Mouse (Mus musculus): ENCODE data around the gene Wdr73. TPM values are rescaled to one million over a fixed set of nuclear protein-coding genes. Genes with fewer than 3 reads are reported as not detected.

Gene Wdr73
- polyA plus RNA-seq, 1 experiment from 2014 or later, result 9.3 TPM

GRCm38 (mm10) chr7:80845621-80846279 is 55.3 kb downstream of the Wdr73 start:
- H3K27me3 ChIP-seq (replicated peaks; ENCODE audit: control insufficient read depth, insufficient read depth, low read length), result no peaks in the 10 kb centered on the region
- H3K9me3 ChIP-seq (ENCODE audit: control insufficient read depth), result no peaks in the 10 kb centered on the region
- TF ChIP-seq CTCF (IDR thresholded peaks at IDR 0.05; ENCODE audit: low read depth), result no peak
- WGBS, result 57% methylated on average over 15 of the region's 15 CpGs
- H3K36me3 ChIP-seq (ENCODE audit: control insufficient read depth, insufficient read depth), result no peaks in the 10 kb centered on the region
- H3K4me1 ChIP-seq (replicated peaks; ENCODE audit: control insufficient read depth, insufficient read depth, low read length), result no peaks in the 10 kb centered on the region; the same call in 1 of the 2 replicates
- ATAC-seq, result no peak
- no peak overlapping the region for H3K27ac ChIP-seq (ENCODE audit: low read depth, low read length)
- no peak overlapping the region for H3K4me3 ChIP-seq (ENCODE audit: low read depth, low read length)
- H3K9ac ChIP-seq (ENCODE audit: low read depth, low read length), result no peak overlapping the region
- no peak overlapping the region for H3K4me2 ChIP-seq (replicated peaks; ENCODE audit: low read depth)

- no peak for ATAC-seq
- no peaks in the 10 kb centered on the region for H3K27me3 ChIP-seq (replicated peaks; ENCODE audit: control insufficient read depth, insufficient read depth, low read length)
- H3K9me3 ChIP-seq (ENCODE audit: control insufficient read depth), result no peaks in the 10 kb centered on the region
- H3K9ac ChIP-seq (ENCODE audit: low read depth, low read length), result no peak overlapping the region
- H3K27ac ChIP-seq (ENCODE audit: low read depth, low read length), result no peak overlapping the region
- no peak overlapping the region for H3K4me3 ChIP-seq (ENCODE audit: low read depth, low read length)
- H3K4me1 ChIP-seq (replicated peaks; ENCODE audit: control insufficient read depth, insufficient read depth, low read length), result peaks cover 4% of the 10 kb centered on the region; the same call in 1 of the 2 replicates
- no peak for TF ChIP-seq CTCF (IDR thresholded peaks at IDR 0.05; ENCODE audit: low read depth)
- H3K36me3 ChIP-seq (ENCODE audit: control insufficient read depth, insufficient read depth), result no peaks in the 10 kb centered on the region
- H3K4me2 ChIP-seq (replicated peaks; ENCODE audit: low read depth), result no peak overlapping the region
- WGBS, result 97% methylated on average over 12 of the region's 12 CpGs
These were observed 56.4 kb downstream of the Wdr73 start for GRCm38 (mm10) chr7:80844691-80845090.

- Histone ChIP-seq H3K27ac (ENCODE audit: low read depth, low read length) (no peak overlapping the region), H3K4me2 (replicated peaks; ENCODE audit: low read depth) (no peak overlapping the region), H3K9me3 (ENCODE audit: control insufficient read depth) (no peaks in the 10 kb centered on the region), H3K4me3 (ENCODE audit: low read depth, low read length) (no peak overlapping the region), H3K9ac (ENCODE audit: low read depth, low read length) (no peak overlapping the region), H3K4me1 (replicated peaks; ENCODE audit: control insufficient read depth, insufficient read depth, low read length) (peaks cover 4% of the 10 kb centered on the region; the same call in 1 of the 2 replicates), H3K27me3 (replicated peaks; ENCODE audit: control insufficient read depth, insufficient read depth, low read length) (no peaks in the 10 kb centered on the region), H3K36me3 (ENCODE audit: control insufficient read depth, insufficient read depth) (no peaks in the 10 kb centered on the region)
- TF ChIP-seq CTCF (IDR thresholded peaks at IDR 0.05; ENCODE audit: low read depth), result no peak
- 92% methylated on average over 8 of the region's 8 CpGs for WGBS
- ATAC-seq, result no peak
These were observed 57.0 kb downstream of the Wdr73 start for GRCm38 (mm10) chr7:80843910-80844640.

- H3K9me3 ChIP-seq (ENCODE audit: control insufficient read depth), result no peaks in the 10 kb centered on the region
- no peak overlapping the region for H3K4me3 ChIP-seq (ENCODE audit: low read depth, low read length)
- no peak overlapping the region for H3K4me2 ChIP-seq (replicated peaks; ENCODE audit: low read depth)
- WGBS, result 87% methylated on average over 1 of the region's 1 CpGs
- TF ChIP-seq CTCF (IDR thresholded peaks at IDR 0.05; ENCODE audit: low read depth), result no peak
- H3K27me3 ChIP-seq (replicated peaks; ENCODE audit: control insufficient read depth, insufficient read depth, low read length), result no peaks in the 10 kb centered on the region
- no peak overlapping the region for H3K9ac ChIP-seq (ENCODE audit: low read depth, low read length)
- H3K4me1 ChIP-seq (replicated peaks; ENCODE audit: control insufficient read depth, insufficient read depth, low read length), result peaks cover 4% of the 10 kb centered on the region; the same call in 1 of the 2 replicates
- H3K36me3 ChIP-seq (ENCODE audit: control insufficient read depth, insufficient read depth), result no peaks in the 10 kb centered on the region
- no peak overlapping the region for H3K27ac ChIP-seq (ENCODE audit: low read depth, low read length)
- no peak for ATAC-seq
These were observed 57.9 kb downstream of the Wdr73 start for GRCm38 (mm10) chr7:80843176-80843575.

GRCm38 (mm10) chr7:80842132-80842531 is 58.9 kb downstream of the Wdr73 start:
- no peak for ATAC-seq

GRCm38 (mm10) chr7:80840937-80841336 is 60.1 kb downstream of the Wdr73 start:
- Histone ChIP-seq H3K36me3 (ENCODE audit: control insufficient read depth, insufficient read depth) (no peaks in the 10 kb centered on the region), H3K9ac (ENCODE audit: low read depth, low read length) (no peak overlapping the region), H3K27ac (ENCODE audit: low read depth, low read length) (no peak overlapping the region), H3K27me3 (replicated peaks; ENCODE audit: control insufficient read depth, insufficient read depth, low read length) (no peaks in the 10 kb centered on the region), H3K4me2 (replicated peaks; ENCODE audit: low read depth) (no peak overlapping the region), H3K4me1 (replicated peaks; ENCODE audit: control insufficient read depth, insufficient read depth, low read length) (peaks cover 4% of the 10 kb centered on the region; the same call in 1 of the 2 replicates), H3K4me3 (ENCODE audit: low read depth, low read length) (no peak overlapping the region), H3K9me3 (ENCODE audit: control insufficient read depth) (no peaks in the 10 kb centered on the region)
- WGBS, result 35% methylated on average over 4 of the region's 4 CpGs
- ATAC-seq, result no peak
- no peak for TF ChIP-seq CTCF (IDR thresholded peaks at IDR 0.05; ENCODE audit: low read depth)

More at GRCm38 (mm10) chr7:80842132-80842531, 58.9 kb downstream of the Wdr73 start:
- Histone ChIP-seq H3K4me1 (replicated peaks; ENCODE audit: control insufficient read depth, insufficient read depth, low read length) (peaks cover 4% of the 10 kb centered on the region; the same call in 1 of the 2 replicates), H3K36me3 (ENCODE audit: control insufficient read depth, insufficient read depth) (no peaks in the 10 kb centered on the region), H3K27ac (ENCODE audit: low read depth, low read length) (no peak overlapping the region), H3K9ac (ENCODE audit: low read depth, low read length) (no peak overlapping the region), H3K9me3 (ENCODE audit: control insufficient read depth) (no peaks in the 10 kb centered on the region), H3K27me3 (replicated peaks; ENCODE audit: control insufficient read depth, insufficient read depth, low read length) (no peaks in the 10 kb centered on the region), H3K4me2 (replicated peaks; ENCODE audit: low read depth) (no peak overlapping the region), H3K4me3 (ENCODE audit: low read depth, low read length) (no peak overlapping the region)
- 0 out of 2 replicates have a peak, but pooled peaks have one; percentile 7 for TF ChIP-seq CTCF (IDR thresholded peaks at IDR 0.05; ENCODE audit: low read depth)
- WGBS, result 36% methylated on average over 5 of the region's 5 CpGs

Other genes starting within 250 kb of the Wdr73 start
- gene Crtc3, start 212.4 kb downstream of the Wdr73 start, polyA plus RNA-seq (2015; fragmentation: Nextera tagmentation; extraction: Ambion mirVana), result 11.5 and 13.8 TPM in 2 replicates
- 32.3 and 34.1 TPM in 2 replicates for gene Iqgap1, start 75.3 kb downstream of the Wdr73 start, polyA plus RNA-seq (2015; fragmentation: Nextera tagmentation; extraction: Ambion mirVana)
- 0.68 and 0.80 TPM in 2 replicates for gene Zscan2, start 40.3 kb downstream of the Wdr73 start, polyA plus RNA-seq (2015; fragmentation: Nextera tagmentation; extraction: Ambion mirVana)
- gene Nmb, start 3.8 kb upstream of the Wdr73 start, polyA plus RNA-seq (2015; fragmentation: Nextera tagmentation; extraction: Ambion mirVana), result 2.1 and 2.8 TPM in 2 replicates
- 140 and 142 TPM in 2 replicates for gene Sec11a, start 46.5 kb upstream of the Wdr73 start, polyA plus RNA-seq (2015; fragmentation: Nextera tagmentation; extraction: Ambion mirVana)
- gene Zfp592, start 92.4 kb upstream of the Wdr73 start, polyA plus RNA-seq (2015; fragmentation: Nextera tagmentation; extraction: Ambion mirVana), result 4.2 and 5.0 TPM in 2 replicates
- 0.86 and 1.0 TPM in 2 replicates for gene Alpk3, start 156.3 kb upstream of the Wdr73 start, polyA plus RNA-seq (2015; fragmentation: Nextera tagmentation; extraction: Ambion mirVana)
- gene Slc28a1, start 213.5 kb upstream of the Wdr73 start, polyA plus RNA-seq (2015; fragmentation: Nextera tagmentation; extraction: Ambion mirVana), result 0.59 and 1.0 TPM in 2 replicates

All from intestine, postnatal 0 days (tissue).